Mouse (Mus musculus): ENCODE results near the gene Glb1. TPM values are rescaled to one million over a fixed set of nuclear protein-coding genes. Genes with fewer than 3 reads are reported as not detected.

Gene Glb1
- polyA plus RNA-seq, 1 experiment from 2014 or later, result 59.8 TPM

GRCm38 (mm10) chr9:114399680-114400079 is 1.2 kb upstream of the Glb1 start:
- WGBS, result 84% methylated on average over 12 of the region's 12 CpGs
- Histone ChIP-seq H3K36me3 (peaks cover 13% of the 10 kb centered on the region; the same call in 1 of the 2 replicates), H3K4me1 (peaks cover 5% of the 10 kb centered on the region; the same call in 1 of the 2 replicates), H3K9me3 (no peaks in the 10 kb centered on the region), H3K9ac (no peak overlapping the region), H3K4me3 (replicated peaks) (no peak overlapping the region), H3K27me3 (replicated peaks) (no peaks in the 10 kb centered on the region), H3K27ac (no peak overlapping the region), H3K4me2 (no peak overlapping the region)
- no peak for ATAC-seq (ENCODE audit: insufficient read depth, low FRiP score, low read depth)

GRCm38 (mm10) chr9:114400588-114400948 is 308 bp upstream of the Glb1 start:
- H3K4me1 ChIP-seq, result peaks cover 5% of the 10 kb centered on the region; the same call in 1 of the 2 replicates
- H3K9me3 ChIP-seq, result no peaks in the 10 kb centered on the region
- peak overlapping the region; percentile 80 for H3K4me2 ChIP-seq
- peaks cover 21% of the 10 kb centered on the region for H3K36me3 ChIP-seq
- peak overlapping the region; percentile 96 for H3K27ac ChIP-seq
- no peaks in the 10 kb centered on the region for H3K27me3 ChIP-seq (replicated peaks)
- H3K4me3 ChIP-seq (replicated peaks), result peak overlapping the region; percentile 95
- no peak; the same call in 1 of the 2 replicates for ATAC-seq (ENCODE audit: insufficient read depth, low FRiP score, low read depth)
- peak overlapping the region; percentile 92; the same call in 1 of the 2 replicates for H3K9ac ChIP-seq
- WGBS, result 16% methylated on average over 5 of the region's 5 CpGs

- Histone ChIP-seq H3K4me3 (replicated peaks) (peak overlapping the region; percentile 95), H3K4me2 (peak overlapping the region; percentile 80), H3K27me3 (replicated peaks) (no peaks in the 10 kb centered on the region), H3K36me3 (peaks cover 32% of the 10 kb centered on the region), H3K9ac (peak overlapping the region; percentile 92), H3K4me1 (peaks cover 5% of the 10 kb centered on the region; the same call in 1 of the 2 replicates), H3K9me3 (no peaks in the 10 kb centered on the region), H3K27ac (peak overlapping the region; percentile 96)
- ATAC-seq (ENCODE audit: insufficient read depth, low FRiP score, low read depth), result peak; percentile 7; the same call in 1 of the 2 replicates
- WGBS, result 3% methylated on average over 16 of the region's 16 CpGs
Observed at GRCm38 (mm10) chr9:114401685-114402080, 807 bp downstream of the Glb1 start.

- 93% methylated on average over 2 of the region's 2 CpGs for WGBS
- peaks cover 65% of the 10 kb centered on the region for H3K36me3 ChIP-seq
- no peak for ATAC-seq (ENCODE audit: insufficient read depth, low FRiP score, low read depth)
- H3K27me3 ChIP-seq (replicated peaks), result no peaks in the 10 kb centered on the region
- H3K9me3 ChIP-seq, result no peaks in the 10 kb centered on the region
- no peak overlapping the region for H3K9ac ChIP-seq
- H3K27ac ChIP-seq, result no peak overlapping the region
- H3K4me1 ChIP-seq, result no peaks in the 10 kb centered on the region
- no peak overlapping the region for H3K4me3 ChIP-seq (replicated peaks)
- no peak overlapping the region for H3K4me2 ChIP-seq
Observed at GRCm38 (mm10) chr9:114407676-114408075, 6.8 kb downstream of the Glb1 start.

DNA sequence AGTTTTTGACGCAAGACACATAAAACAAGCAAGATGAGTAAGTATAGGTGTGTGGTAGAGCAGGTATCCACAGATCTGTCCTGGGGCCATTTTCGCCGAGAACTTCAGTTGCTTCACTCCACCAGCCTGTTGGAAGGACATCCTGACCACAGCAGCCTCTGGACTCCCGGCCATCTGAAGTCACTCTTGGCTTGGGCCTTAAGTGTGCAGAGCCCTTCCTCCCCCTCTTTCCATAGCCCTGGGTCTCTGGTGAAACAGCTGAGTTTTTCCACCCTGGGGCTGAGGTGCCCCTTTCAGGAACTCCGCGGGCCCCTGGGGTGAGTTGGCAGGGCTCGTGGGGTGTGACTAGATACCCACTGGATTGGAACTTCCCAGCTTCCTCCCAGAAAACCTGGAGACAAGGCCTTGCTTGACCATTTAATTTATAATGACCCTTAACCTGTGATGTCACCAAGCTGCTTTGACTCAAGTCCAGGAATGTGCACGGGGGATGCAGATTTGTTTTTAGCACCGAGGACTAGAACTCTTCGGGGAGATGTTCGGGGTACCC is 9.5 kb downstream of the Glb1 start:
- Histone ChIP-seq H3K27ac (no peak overlapping the region), H3K4me3 (replicated peaks) (no peak overlapping the region), H3K36me3 (peaks cover 52% of the 10 kb centered on the region), H3K4me2 (no peak overlapping the region), H3K27me3 (replicated peaks) (no peaks in the 10 kb centered on the region), H3K4me1 (no peaks in the 10 kb centered on the region), H3K9me3 (no peaks in the 10 kb centered on the region), H3K9ac (no peak overlapping the region)
- no peak for ATAC-seq (ENCODE audit: insufficient read depth, low FRiP score, low read depth)
- WGBS, result 92% methylated on average over 11 of the region's 11 CpGs

DNA sequence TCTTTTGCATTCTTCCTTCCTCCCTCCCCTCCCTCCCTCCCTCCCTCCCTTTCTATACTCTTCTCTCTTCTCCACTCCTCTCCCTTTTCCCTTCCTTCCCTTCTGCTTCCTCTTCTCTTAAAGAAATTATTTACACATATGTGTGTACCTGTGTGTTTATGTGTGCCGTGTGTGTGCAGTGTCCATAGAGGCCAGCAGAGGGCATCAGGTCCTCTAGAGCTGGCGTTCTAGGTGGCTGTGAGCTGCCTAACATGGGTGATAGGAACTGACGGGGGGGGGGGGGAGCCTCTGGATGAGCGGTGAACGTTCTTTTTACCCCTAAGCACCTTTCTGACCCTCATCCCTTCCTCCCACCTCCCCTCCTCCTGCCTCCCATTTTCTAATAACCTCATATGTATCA is 10.4 kb downstream of the Glb1 start:
- Histone ChIP-seq H3K4me2 (no peak overlapping the region), H3K4me1 (no peaks in the 10 kb centered on the region), H3K27me3 (replicated peaks) (no peaks in the 10 kb centered on the region), H3K9me3 (no peaks in the 10 kb centered on the region), H3K9ac (no peak overlapping the region), H3K27ac (no peak overlapping the region), H3K4me3 (replicated peaks) (no peak overlapping the region), H3K36me3 (peaks cover 43% of the 10 kb centered on the region; the same call in 1 of the 2 replicates)
- no peak for ATAC-seq (ENCODE audit: insufficient read depth, low FRiP score, low read depth)
- 86% methylated on average over 5 of the region's 5 CpGs for WGBS

DNA sequence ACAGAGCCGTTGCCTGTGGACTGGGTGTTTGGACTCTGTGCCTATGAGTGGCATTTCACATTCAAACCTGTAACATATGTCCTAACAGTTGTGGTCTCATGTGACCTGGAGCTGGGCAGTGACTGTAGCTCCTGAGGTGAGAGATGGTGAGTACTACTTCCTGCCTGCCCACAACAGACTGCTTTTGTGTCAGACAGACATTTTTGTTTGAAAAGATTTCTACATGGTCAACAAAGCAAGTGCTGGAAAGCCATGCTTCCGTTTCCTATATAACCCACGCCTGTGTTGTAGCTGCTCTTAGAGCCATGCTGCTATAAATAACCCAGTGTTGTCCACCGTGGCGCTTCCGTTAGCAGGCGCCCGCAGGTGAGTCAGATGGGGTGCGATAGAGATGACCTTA is 11.5 kb downstream of the Glb1 start:
- no peak overlapping the region for H3K4me2 ChIP-seq
- 83% methylated on average over 9 of the region's 9 CpGs for WGBS
- no peak for ATAC-seq (ENCODE audit: insufficient read depth, low FRiP score, low read depth)
- no peak overlapping the region for H3K4me3 ChIP-seq (replicated peaks)
- peaks cover 35% of the 10 kb centered on the region; the same call in 1 of the 2 replicates for H3K36me3 ChIP-seq
- no peak overlapping the region for H3K9ac ChIP-seq
- no peaks in the 10 kb centered on the region for H3K4me1 ChIP-seq
- no peaks in the 10 kb centered on the region for H3K27me3 ChIP-seq (replicated peaks)
- no peaks in the 10 kb centered on the region for H3K9me3 ChIP-seq
- H3K27ac ChIP-seq, result no peak overlapping the region

- Histone ChIP-seq H3K4me2 (no peak overlapping the region), H3K27ac (no peak overlapping the region), H3K4me1 (no peaks in the 10 kb centered on the region), H3K9me3 (no peaks in the 10 kb centered on the region), H3K36me3 (peaks cover 23% of the 10 kb centered on the region; the same call in 1 of the 2 replicates), H3K27me3 (replicated peaks) (no peaks in the 10 kb centered on the region), H3K9ac (no peak overlapping the region), H3K4me3 (replicated peaks) (no peak overlapping the region)
- ATAC-seq (ENCODE audit: insufficient read depth, low FRiP score, low read depth), result no peak
- 79% methylated on average over 12 of the region's 12 CpGs for WGBS
Observed at GRCm38 (mm10) chr9:114413866-114414265, 13.0 kb downstream of the Glb1 start.

- ATAC-seq (ENCODE audit: insufficient read depth, low FRiP score, low read depth), result no peak
- Histone ChIP-seq H3K9me3 (no peaks in the 10 kb centered on the region), H3K27ac (no peak overlapping the region), H3K27me3 (replicated peaks) (no peaks in the 10 kb centered on the region), H3K4me1 (no peaks in the 10 kb centered on the region), H3K4me3 (replicated peaks) (no peak overlapping the region), H3K36me3 (peaks cover 13% of the 10 kb centered on the region; the same call in 1 of the 2 replicates), H3K9ac (no peak overlapping the region), H3K4me2 (no peak overlapping the region)
- 23% methylated on average over 11 of the region's 11 CpGs for whole genome bisulfite sequencing
Observed at GRCm38 (mm10) chr9:114415701-114416100, 14.8 kb downstream of the Glb1 start.

- no peak overlapping the region for H3K9ac ChIP-seq
- H3K27me3 ChIP-seq (replicated peaks), result no peaks in the 10 kb centered on the region
- no peak overlapping the region for H3K27ac ChIP-seq
- H3K4me3 ChIP-seq (replicated peaks), result no peak overlapping the region
- H3K4me2 ChIP-seq, result no peak overlapping the region
- ATAC-seq (ENCODE audit: insufficient read depth, low FRiP score, low read depth), result no peak
- H3K36me3 ChIP-seq, result peaks cover 6% of the 10 kb centered on the region; the same call in 1 of the 2 replicates
- H3K4me1 ChIP-seq, result no peaks in the 10 kb centered on the region
- no peaks in the 10 kb centered on the region for H3K9me3 ChIP-seq
- 83% methylated on average over 21 of the region's 21 CpGs for WGBS
Observed at GRCm38 (mm10) chr9:114416646-114417517, 16.0 kb downstream of the Glb1 start.

- Histone ChIP-seq H3K9me3 (no peaks in the 10 kb centered on the region), H3K27me3 (replicated peaks) (no peaks in the 10 kb centered on the region), H3K4me3 (replicated peaks) (no peak overlapping the region), H3K4me2 (no peak overlapping the region), H3K36me3 (peaks cover 6% of the 10 kb centered on the region; the same call in 1 of the 2 replicates), H3K27ac (no peak overlapping the region), H3K4me1 (no peaks in the 10 kb centered on the region), H3K9ac (no peak overlapping the region)
- ATAC-seq (ENCODE audit: insufficient read depth, low FRiP score, low read depth), result no peak
- WGBS, result 64% methylated on average over 7 of the region's 7 CpGs
Observed at GRCm38 (mm10) chr9:114418187-114418586, 17.3 kb downstream of the Glb1 start.

DNA sequence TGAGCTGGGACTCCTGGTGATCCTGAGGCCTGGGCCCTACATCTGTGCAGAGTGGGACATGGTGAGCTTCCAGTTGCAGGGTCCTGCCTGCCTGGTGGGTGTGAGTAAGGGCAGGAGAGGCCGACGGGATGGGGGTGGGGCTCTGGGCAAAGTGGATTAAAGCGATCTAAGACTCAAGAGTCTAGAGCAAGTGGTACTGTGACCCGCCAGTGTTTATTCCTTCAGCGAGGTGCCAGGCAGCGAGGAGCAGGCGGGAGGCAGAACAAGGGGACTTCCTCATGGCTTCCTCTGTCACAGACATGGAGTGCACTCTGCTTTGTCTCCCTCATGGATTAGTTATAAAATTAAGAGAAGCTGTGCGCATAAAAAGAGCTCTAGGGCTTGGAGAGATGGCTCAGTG is 19.6 kb downstream of the Glb1 start:
- Histone ChIP-seq H3K4me3 (replicated peaks) (no peak overlapping the region), H3K27me3 (replicated peaks) (no peaks in the 10 kb centered on the region), H3K36me3 (peaks cover 5% of the 10 kb centered on the region), H3K27ac (no peak overlapping the region), H3K9me3 (no peaks in the 10 kb centered on the region), H3K4me1 (no peaks in the 10 kb centered on the region), H3K9ac (no peak overlapping the region), H3K4me2 (no peak overlapping the region)
- no peak for ATAC-seq (ENCODE audit: insufficient read depth, low FRiP score, low read depth)
- 73% methylated on average over 8 of the region's 8 CpGs for WGBS

All from stomach, embryonic 15.5 days (tissue).